Mouse (Mus musculus) limb, embryonic 11.5 days (tissue): ENCODE data around the gene Kat6b. TPM values are rescaled to one million over a fixed set of nuclear protein-coding genes. Genes with fewer than 3 reads are reported as not detected.
A peak's percentile ranks its signal among the peaks of the same experiment; 100 is the strongest.
"Not testable (repeated sequence)": the region's sequence is repeated elsewhere in the genome, so short reads cannot be mapped to it uniquely, and the experiment has no call there.

ENCODE experiments used
- ATAC-seq: fragments of 200-750 bp; cut with Nextera tagmentation; 2 replicates; pipeline ENCODE4 v1.8.0; 2017; ENCODE audit warnings: low read depth; ENCODE audit not compliant: insufficient number of reproducible peaks, low FRiP score, low TSS enrichment
- DNase-seq: peaks from one replicate; pipeline ENCODE4 v3.0.0-alpha.2; 2015; ENCODE audit warnings: low spot score
- H3K27ac ChIP-seq: fragments of 300-500 bp; sonication (generic); replicated peaks from 2 replicates; pipeline ENCODE4 v1.5.1; 2014; ENCODE audit warnings: low read depth, mild to moderate bottlenecking, low read length
- H3K27me3 ChIP-seq: fragments of 300-500 bp; sonication (generic); 2 replicates; pipeline ENCODE4 v1.6.1; 2014; ENCODE audit warnings: mild to moderate bottlenecking, low read length, mixed read lengths; ENCODE audit not compliant: control insufficient read depth, insufficient read depth
- H3K36me3 ChIP-seq: fragments of 300-500 bp; sonication (generic); 2 replicates; pipeline ENCODE4 v1.6.1; 2014; ENCODE audit warnings: mild to moderate bottlenecking, low read length, moderate library complexity, mixed read lengths; ENCODE audit not compliant: control insufficient read depth, insufficient read depth
- H3K4me1 ChIP-seq: fragments of 300-500 bp; sonication (generic); 2 replicates; pipeline ENCODE4 v1.6.1; 2014; ENCODE audit warnings: low read length, mixed read lengths; ENCODE audit not compliant: control insufficient read depth, insufficient read depth
- H3K4me2 ChIP-seq: fragments of 300-500 bp; sonication (generic); 2 replicates; pipeline ENCODE4 v1.6.1; 2014; ENCODE audit warnings: low read depth, mild to moderate bottlenecking, moderate library complexity; ENCODE audit not compliant: severe bottlenecking
- H3K4me3 ChIP-seq: fragments of 300-500 bp; sonication (generic); 2 replicates; pipeline ENCODE4 v1.5.1; 2014; ENCODE audit warnings: low read depth, low read length
- H3K9ac ChIP-seq: fragments of 300-500 bp; sonication (generic); 2 replicates; pipeline ENCODE4 v1.6.1; 2014; ENCODE audit warnings: mild to moderate bottlenecking, low read length
- H3K9me3 ChIP-seq: fragments of 300-500 bp; sonication (generic); 2 replicates; pipeline ENCODE4 v1.6.1; 2016; ENCODE audit warnings: low read length; ENCODE audit not compliant: control insufficient read depth
- WGBS: fragments of 180-500 bp; shearing (Covaris S2); extraction: QIAGEN DNeasy Blood & Tissue Kit; methylation state at CpG from one replicate; pipeline ENCODE4 v1.1.7; 2014; 5-methylcytosine and 5-hydroxymethylcytosine counted together
- polyA plus RNA-seq: library from polyadenylated mRNA; unstranded; fragments of >200 nt; fragmentation: Nextera tagmentation; extraction: Ambion mirVana; gene quantifications from 2 replicates; pipeline ENCODE4 v1.2.1, GENCODE M21; 2014

The Kat6b gene
- polyA plus RNA-seq, 1 experiment from 2014 or later = 22.8 TPM

DNA sequence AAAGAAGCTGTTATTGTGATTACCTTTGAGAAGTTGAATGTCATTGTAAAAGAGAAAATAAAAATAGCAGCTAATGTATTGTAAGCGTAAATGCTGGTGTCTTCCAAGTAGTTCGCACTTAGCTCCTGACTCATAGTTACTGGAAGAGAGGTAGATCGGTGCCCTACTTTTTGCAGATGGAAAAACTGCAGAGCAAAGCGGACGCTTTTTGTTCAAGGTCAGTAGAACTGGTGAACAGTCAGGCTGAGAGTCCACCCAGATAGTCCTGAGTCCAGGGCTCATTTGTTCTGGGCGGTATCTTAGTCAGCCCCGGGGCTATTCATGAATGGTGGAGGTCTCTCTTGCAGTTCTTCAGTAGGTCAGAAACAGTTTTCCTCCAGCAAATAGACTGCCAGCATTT lies 39.3 kb downstream of the Kat6b start:
- 86% methylated on average over 7 of the region's 7 CpGs for WGBS
- Histone ChIP-seq H3K4me3 (no peak overlapping the region), H3K9ac (no peak overlapping the region), H3K27ac (no peak overlapping the region), H3K4me2 (no peak overlapping the region), H3K27me3 (no peaks in the 10 kb centered on the region), H3K9me3 (no peaks in the 10 kb centered on the region), H3K4me1 (peaks cover 16% of the 10 kb centered on the region), H3K36me3 (peaks cover 6% of the 10 kb centered on the region; the same call in 1 of the 2 replicates)
- DNase-seq = no peak
- ATAC-seq = no peak

DNA sequence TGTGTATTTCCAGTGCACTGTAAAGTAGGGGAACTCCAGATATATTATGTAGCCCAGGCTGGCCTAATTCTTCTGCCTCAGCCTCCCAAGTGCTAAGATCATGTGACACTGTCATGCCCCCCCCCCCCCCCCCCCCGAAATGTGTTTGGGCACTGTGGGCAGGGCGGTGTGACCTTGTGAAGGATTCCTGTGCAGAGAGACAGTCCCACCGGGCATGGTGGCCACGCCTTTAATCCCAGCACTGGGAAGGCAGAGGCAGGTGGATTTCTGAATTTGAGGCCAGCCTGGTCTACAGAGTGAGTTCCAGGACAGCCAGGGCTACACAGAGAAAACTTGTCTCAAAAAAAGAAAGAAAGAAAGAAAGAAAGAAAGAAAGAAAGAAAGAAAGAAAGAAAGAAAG lies 40.3 kb downstream of the Kat6b start:
- not testable (repeated sequence) for H3K36me3 ChIP-seq, H3K9me3 ChIP-seq, DNase-seq, H3K4me3 ChIP-seq, H3K9ac ChIP-seq, H3K4me2 ChIP-seq, H3K27me3 ChIP-seq, ATAC-seq, H3K27ac ChIP-seq
- peaks cover 16% of the 10 kb centered on the region for H3K4me1 ChIP-seq
- WGBS = 81% methylated on average over 4 of the region's 4 CpGs

DNA sequence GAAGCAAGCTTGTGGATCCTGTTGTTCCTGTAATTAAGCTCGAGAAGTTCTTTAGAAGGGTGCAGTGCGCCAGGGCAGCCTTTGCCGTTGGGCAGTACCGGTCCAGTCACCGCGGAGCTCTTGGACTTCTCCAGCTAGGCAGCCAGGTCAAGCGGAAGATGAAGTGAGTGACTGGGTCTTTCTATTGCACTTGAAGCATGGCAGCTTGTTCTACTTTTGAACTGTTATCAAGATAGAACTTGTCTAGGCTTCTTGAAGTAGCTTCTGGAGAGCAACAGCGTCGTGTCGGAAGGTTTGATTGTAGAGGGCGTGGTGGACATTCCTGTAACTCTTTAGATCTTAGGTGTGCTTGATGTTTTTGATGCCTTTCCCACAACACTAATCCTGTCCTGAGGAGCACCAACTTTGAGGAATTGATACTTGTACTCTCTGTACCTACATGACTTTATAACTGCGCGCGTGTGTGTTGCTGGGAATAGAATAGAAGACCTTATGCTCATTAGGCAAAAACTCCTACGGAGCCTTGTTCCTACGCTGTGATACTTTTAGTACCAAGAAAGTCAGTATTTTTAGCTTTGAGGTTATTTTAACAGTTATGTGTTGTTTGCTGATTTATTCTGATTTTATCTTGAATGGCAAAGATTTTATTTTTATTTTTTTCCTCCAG lies 41.2 kb downstream of the Kat6b start:
- DNase-seq (no peak), ATAC-seq (no peak)
- no peak overlapping the region for H3K4me3 ChIP-seq

DNA sequence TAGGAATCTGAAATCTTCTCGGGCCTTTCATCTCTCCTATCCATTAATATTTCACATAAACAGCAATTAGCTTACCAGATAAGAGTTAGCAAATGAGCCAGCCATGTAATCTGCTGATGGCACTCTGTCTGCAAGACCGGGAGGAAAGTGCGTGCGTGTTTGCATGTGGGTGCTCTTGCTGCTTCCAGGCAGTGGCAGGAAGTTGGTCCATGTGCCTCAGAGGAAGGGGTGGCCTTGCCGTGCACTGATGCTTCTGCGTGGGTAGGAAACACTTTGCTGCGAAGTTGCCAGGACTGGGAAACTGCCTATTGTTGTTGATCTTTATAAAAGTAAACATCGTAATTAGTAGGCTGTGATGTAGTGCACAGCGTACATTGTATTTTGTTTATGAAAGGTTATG lies 42.0 kb downstream of the Kat6b start:
- WGBS = 35% methylated on average over 9 of the region's 9 CpGs

More for the DNA sequence above, 41.2 kb downstream of the Kat6b start:
- Histone ChIP-seq H3K27ac (no peak overlapping the region), H3K36me3 (no peaks in the 10 kb centered on the region; the same call in 1 of the 2 replicates), H3K9ac (no peak overlapping the region), H3K4me2 (no peak overlapping the region), H3K9me3 (no peaks in the 10 kb centered on the region), H3K27me3 (no peaks in the 10 kb centered on the region), H3K4me1 (peaks cover 16% of the 10 kb centered on the region)
- 87% methylated on average over 16 of the region's 16 CpGs for WGBS

DNA sequence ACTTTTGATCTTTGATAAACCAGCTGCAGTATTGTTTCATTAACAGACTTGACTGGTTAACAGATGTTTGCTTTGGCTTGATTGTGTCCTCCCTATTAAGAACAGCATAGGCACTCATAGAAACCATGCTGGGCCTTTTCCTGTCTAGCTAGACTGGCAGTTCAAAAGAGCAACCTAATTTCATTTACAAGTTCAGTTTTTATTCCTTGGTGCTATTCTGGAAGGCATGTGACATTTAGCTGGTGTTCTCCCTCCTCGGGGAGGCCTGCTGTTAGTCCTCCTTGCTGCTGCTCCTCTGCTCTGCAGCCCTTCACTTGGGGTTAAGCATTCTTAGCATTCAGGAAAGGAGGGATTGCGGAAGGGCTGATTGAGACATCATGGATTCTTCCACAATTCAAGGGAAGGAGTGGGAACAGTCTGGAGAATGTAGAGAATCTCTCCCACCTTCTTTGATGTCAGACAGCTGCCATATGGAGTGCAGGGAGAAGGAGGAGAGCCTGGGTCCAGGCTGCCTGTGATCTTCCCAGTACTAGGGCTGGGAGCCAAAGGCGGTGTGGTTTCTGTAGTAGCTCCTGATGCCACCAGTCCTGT lies 42.7 kb downstream of the Kat6b start:
- no peaks in the 10 kb centered on the region for H3K36me3 ChIP-seq
- no peak overlapping the region for H3K9ac ChIP-seq
- H3K4me2 ChIP-seq = no peak overlapping the region
- no peaks in the 10 kb centered on the region for H3K27me3 ChIP-seq
- H3K4me1 ChIP-seq = peaks cover 16% of the 10 kb centered on the region
- H3K27ac ChIP-seq = no peak overlapping the region; the same call in 1 of the 2 replicates
- H3K4me3 ChIP-seq = no peak overlapping the region
- ATAC-seq (no peak), DNase-seq (peak; percentile 47)
- 20% methylated on average over 3 of the region's 3 CpGs for WGBS
- H3K9me3 ChIP-seq = no peaks in the 10 kb centered on the region

More for the DNA sequence above, 42.0 kb downstream of the Kat6b start:
- 0 out of 2 replicates have a peak overlapping the region, but pooled peaks have one; percentile 8 for H3K27ac ChIP-seq
- H3K36me3 ChIP-seq = no peaks in the 10 kb centered on the region; the same call in 1 of the 2 replicates
- H3K9me3 ChIP-seq = no peaks in the 10 kb centered on the region
- H3K4me3 ChIP-seq = no peak overlapping the region
- DNase-seq = no peak
- H3K27me3 ChIP-seq = no peaks in the 10 kb centered on the region
- peaks cover 16% of the 10 kb centered on the region for H3K4me1 ChIP-seq
- ATAC-seq = no peak
- no peak overlapping the region for H3K4me2 ChIP-seq
- H3K9ac ChIP-seq = no peak overlapping the region

DNA sequence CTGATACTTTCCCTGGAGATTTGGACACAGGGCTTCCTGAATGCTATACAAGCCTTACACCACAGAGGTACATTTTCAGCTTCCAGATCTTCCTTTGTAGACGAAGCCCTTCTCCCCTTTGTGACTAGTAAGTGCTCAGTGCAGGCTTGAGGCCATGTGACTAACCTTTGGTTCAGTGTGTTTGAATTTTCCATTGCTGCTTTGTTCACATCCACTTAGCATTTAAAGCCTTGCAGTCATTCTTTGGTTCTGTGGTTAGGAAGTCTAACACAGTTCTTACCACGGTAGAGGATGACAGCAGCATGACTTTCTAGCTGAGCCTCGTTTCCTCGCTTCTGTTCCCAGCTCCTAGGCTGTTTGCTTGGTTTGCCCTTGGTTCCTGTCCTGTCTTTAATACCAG lies 44.4 kb downstream of the Kat6b start:
- H3K27ac ChIP-seq = no peak overlapping the region
- no peak for DNase-seq
- peaks cover 16% of the 10 kb centered on the region for H3K4me1 ChIP-seq

DNA sequence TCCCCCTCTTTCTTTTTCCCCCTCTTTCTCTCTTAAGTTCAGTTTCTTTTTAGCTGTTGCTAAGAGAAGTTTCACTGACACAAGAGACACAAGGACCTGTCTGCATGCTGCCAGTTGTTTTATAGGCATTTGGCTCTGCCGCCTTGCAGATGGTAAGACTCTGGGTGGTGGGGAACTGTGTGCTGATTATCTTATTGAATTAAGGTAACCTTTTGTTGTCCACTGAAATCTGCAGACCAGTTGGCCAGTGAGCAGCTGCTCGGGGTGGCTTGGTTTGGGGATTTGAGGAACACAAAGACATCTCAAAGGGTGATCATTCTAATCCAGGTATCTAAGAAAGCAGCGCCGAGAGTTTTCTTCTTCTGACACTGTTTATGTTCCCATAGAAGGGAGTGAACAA lies 52.3 kb downstream of the Kat6b start:
- Histone ChIP-seq H3K4me3 (no peak overlapping the region), H3K4me1 (no peaks in the 10 kb centered on the region), H3K27me3 (no peaks in the 10 kb centered on the region), H3K9me3 (no peaks in the 10 kb centered on the region), H3K4me2 (no peak overlapping the region), H3K36me3 (no peaks in the 10 kb centered on the region), H3K27ac (no peak overlapping the region), H3K9ac (no peak overlapping the region)
- ATAC-seq (no peak), DNase-seq (no peak)
- 70% methylated on average over 4 of the region's 4 CpGs for WGBS

More for the DNA sequence above, 44.4 kb downstream of the Kat6b start:
- Histone ChIP-seq H3K4me2 (no peak overlapping the region), H3K36me3 (no peaks in the 10 kb centered on the region), H3K9ac (no peak overlapping the region), H3K27me3 (no peaks in the 10 kb centered on the region), H3K9me3 (no peaks in the 10 kb centered on the region), H3K4me3 (no peak overlapping the region)
- WGBS = 77% methylated on average over 4 of the region's 4 CpGs
- ATAC-seq = no peak

DNA sequence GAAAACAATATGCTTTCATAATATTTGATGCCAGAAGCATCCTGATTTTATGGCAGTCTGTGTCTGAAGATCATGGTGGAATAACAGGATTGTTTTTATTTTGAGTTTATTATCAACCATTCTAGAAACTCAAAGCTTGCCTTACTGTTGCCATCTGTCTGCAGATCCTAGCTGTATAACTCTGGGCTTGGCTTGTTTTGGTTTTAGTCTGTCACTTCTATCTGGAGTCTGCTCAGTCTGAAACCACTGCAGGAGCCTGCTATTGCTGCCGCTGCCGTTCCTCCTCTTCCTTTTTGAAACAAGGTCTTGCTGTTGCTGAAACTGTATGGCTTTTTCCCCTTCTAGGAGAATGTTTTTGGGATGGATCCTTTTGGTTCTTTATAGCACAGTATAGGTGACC lies 52.8 kb downstream of the Kat6b start:
- H3K9me3 ChIP-seq = no peaks in the 10 kb centered on the region
- H3K36me3 ChIP-seq = no peaks in the 10 kb centered on the region
- no peaks in the 10 kb centered on the region for H3K4me1 ChIP-seq
- no peak overlapping the region for H3K27ac ChIP-seq
- no peak overlapping the region for H3K4me2 ChIP-seq
- no peak overlapping the region for H3K4me3 ChIP-seq
- H3K9ac ChIP-seq = no peak overlapping the region
- no peak for ATAC-seq
- no peak for DNase-seq
- 72% methylated on average over 2 of the region's 2 CpGs for WGBS
- no peaks in the 10 kb centered on the region for H3K27me3 ChIP-seq
